Mouse (Mus musculus): Measurements from ENCODE around the gene Dhcr24.

Gene Dhcr24

GRCm38 (mm10) chr4:106606639-106607554 is 46.1 kb downstream of the Dhcr24 start:
- no peak for DNase-seq (ENCODE audit: low read depth, low spot score)

GRCm38 (mm10) chr4:106607905-106608304 is 47.1 kb downstream of the Dhcr24 start:
- DNase-seq (ENCODE audit: low read depth, low spot score), result no peak

- DNase-seq (ENCODE audit: low read depth, low spot score), result no peak
Observed at GRCm38 (mm10) chr4:106613105-106613504, 52.3 kb downstream of the Dhcr24 start.

- DNase-seq (ENCODE audit: low read depth, low spot score), result no peak
Observed at GRCm38 (mm10) chr4:106613560-106613959, 52.7 kb downstream of the Dhcr24 start.

- DNase-seq (ENCODE audit: low read depth, low spot score), result peak; percentile 54
Observed at GRCm38 (mm10) chr4:106614180-106614797, 53.5 kb downstream of the Dhcr24 start.

- DNase-seq (ENCODE audit: low read depth, low spot score), result no peak
Observed at GRCm38 (mm10) chr4:106614881-106615280, 54.0 kb downstream of the Dhcr24 start.

GRCm38 (mm10) chr4:106615637-106616036 is 54.8 kb downstream of the Dhcr24 start:
- DNase-seq (ENCODE audit: low read depth, low spot score), result no peak

GRCm38 (mm10) chr4:106617056-106617455 is 56.2 kb downstream of the Dhcr24 start, which contains the start of gene Lexm:
Gene Lexm (minus strand): TSS chr4:106617241.
- no peak for DNase-seq (ENCODE audit: low read depth, low spot score)

- DNase-seq (ENCODE audit: low read depth, low spot score), result no peak
Observed at GRCm38 (mm10) chr4:106618898-106619297, 58.1 kb downstream of the Dhcr24 start.

- DNase-seq (ENCODE audit: low read depth, low spot score), result no peak
Observed at GRCm38 (mm10) chr4:106621428-106621827, 60.6 kb downstream of the Dhcr24 start.

GRCm38 (mm10) chr4:106622030-106622493 is 61.2 kb downstream of the Dhcr24 start, which contains the start of gene Ttc22:
Gene Ttc22 (plus strand): TSS chr4:106622432.
- no peak for DNase-seq (ENCODE audit: low read depth, low spot score)

GRCm38 (mm10) chr4:106622712-106623111 is 61.9 kb downstream of the Dhcr24 start:
- DNase-seq (ENCODE audit: low read depth, low spot score), result no peak

GRCm38 (mm10) chr4:106624271-106624670 is 63.4 kb downstream of the Dhcr24 start:
- DNase-seq (ENCODE audit: low read depth, low spot score), result no peak

GRCm38 (mm10) chr4:106627809-106628208 is 67.0 kb downstream of the Dhcr24 start:
- DNase-seq (ENCODE audit: low read depth, low spot score), result no peak

- DNase-seq (ENCODE audit: low read depth, low spot score), result no peak
Observed at GRCm38 (mm10) chr4:106628650-106629360, 68.0 kb downstream of the Dhcr24 start.

GRCm38 (mm10) chr4:106629374-106629773 is 68.5 kb downstream of the Dhcr24 start:
- no peak for DNase-seq (ENCODE audit: low read depth, low spot score)

- DNase-seq (ENCODE audit: low read depth, low spot score), result no peak
Observed at GRCm38 (mm10) chr4:106630333-106631220, 69.7 kb downstream of the Dhcr24 start.

- no peak for DNase-seq (ENCODE audit: low read depth, low spot score)
Observed at GRCm38 (mm10) chr4:106632313-106632712, 71.5 kb downstream of the Dhcr24 start.

GRCm38 (mm10) chr4:106633281-106634085 is 72.6 kb downstream of the Dhcr24 start:
- no peak for DNase-seq (ENCODE audit: low read depth, low spot score)

GRCm38 (mm10) chr4:106634086-106634479 is 73.2 kb downstream of the Dhcr24 start:
- no peak for DNase-seq (ENCODE audit: low read depth, low spot score)

Data from retina, postnatal 7 days (tissue).